Mouse (Mus musculus) right cerebral cortex, postnatal 10 days (tissue): Measurements from ENCODE around the gene Gm42674.
A peak's percentile ranks its signal among the peaks of the same experiment; 100 is the strongest.

Experiments
- DNase-seq, 2 experiments: peaks; one replicate each; pipeline ENCODE4 v3.0.0; 2021; ENCODE audit warnings: low spot score in 2 of 2

The Gm42674 gene

GRCm38 (mm10) chr3:90623435-90624071 is 21.8 kb downstream of the Gm42674 start:
- peak; percentile 80 to 82 for DNase-seq

DNA sequence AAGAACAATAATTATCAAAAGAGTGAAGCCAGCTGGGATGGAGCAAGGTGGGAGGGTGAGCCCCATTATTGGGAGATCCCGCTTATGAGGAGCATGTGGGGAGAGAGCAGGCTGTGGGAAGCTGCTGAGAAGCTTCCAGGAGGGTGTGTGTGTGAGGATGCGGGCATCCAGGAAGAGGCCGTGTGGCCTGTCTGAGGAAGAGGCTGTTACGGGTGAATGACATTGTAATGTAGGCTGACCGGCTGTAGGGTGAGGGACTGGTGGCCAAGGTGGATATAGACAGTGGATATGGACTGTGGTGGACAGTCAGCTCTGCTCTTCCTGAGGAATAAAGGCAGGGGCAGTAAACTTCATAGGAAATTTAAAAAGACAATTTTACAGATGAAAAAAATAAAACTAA is 23.8 kb downstream of the Gm42674 start:
- no peak for DNase-seq

- peak in 1 of 2 experiments; percentile 10 for DNase-seq
Observed at GRCm38 (mm10) chr3:90626266-90627021, 24.7 kb downstream of the Gm42674 start.

DNA sequence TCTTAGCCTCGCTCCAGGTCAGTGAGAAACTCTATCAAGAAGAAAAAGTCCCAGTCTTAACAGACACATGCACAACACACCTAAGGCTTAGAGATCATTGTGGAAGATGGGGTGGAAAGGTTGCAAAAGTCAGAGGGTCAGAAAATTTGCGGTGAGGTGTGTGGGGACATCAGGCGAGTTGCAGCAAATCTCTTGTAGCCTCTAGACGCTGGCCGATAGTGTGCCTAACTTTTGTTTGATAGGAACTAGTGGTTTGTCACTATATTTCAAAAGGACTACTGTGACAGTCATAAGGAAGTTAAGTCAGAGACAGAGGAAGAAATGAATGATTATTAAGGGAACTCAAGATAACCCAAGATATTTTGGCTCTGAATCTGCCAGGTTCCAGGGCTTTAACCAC is 25.7 kb downstream of the Gm42674 start:
- DNase-seq: peak in 1 of 2 experiments; percentile 14

DNA sequence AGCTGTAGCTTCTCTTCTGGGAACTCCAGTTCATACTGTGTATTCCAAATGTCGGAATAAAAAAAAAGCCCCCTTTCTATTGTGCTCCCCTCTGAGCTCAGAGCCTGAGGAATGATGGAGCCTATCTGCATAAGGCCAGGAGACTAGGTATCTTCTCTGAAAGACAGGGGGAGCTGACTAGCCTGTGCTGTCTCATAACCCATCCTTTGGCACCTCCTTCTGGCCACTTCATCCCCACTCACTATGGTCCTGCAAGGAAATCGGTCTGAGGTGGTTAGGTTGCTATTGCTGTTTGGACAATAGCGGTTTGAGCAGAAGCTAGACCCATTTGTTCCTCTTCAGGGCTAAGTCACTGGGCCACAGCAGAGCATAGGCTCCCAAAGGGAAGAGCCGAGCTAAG is 26.1 kb downstream of the Gm42674 start:
- DNase-seq: peak in 1 of 2 experiments; percentile 45

DNA sequence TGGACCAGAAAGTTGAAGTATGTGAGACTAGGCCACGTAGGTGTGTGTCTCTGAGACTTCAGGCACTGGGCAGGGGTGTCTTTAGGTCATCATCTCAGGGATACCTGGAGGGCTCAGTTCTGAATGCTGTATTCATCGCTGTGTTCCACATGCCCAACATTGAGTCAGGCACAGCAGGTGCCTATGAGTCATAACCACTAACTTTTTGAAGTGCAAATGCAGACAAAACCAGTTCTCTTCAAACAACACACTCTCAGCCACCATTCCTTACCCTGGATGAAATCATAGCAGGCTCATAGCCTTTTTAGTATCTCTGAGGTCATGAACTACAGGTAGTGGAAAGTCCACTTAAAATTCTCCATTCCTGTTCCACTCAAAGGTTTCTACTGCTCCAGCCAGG is 27.6 kb downstream of the Gm42674 start:
- peak in 1 of 2 experiments; percentile 5 for DNase-seq

GRCm38 (mm10) chr3:90631984-90632383 is 30.3 kb downstream of the Gm42674 start:
- no peak for DNase-seq

DNA sequence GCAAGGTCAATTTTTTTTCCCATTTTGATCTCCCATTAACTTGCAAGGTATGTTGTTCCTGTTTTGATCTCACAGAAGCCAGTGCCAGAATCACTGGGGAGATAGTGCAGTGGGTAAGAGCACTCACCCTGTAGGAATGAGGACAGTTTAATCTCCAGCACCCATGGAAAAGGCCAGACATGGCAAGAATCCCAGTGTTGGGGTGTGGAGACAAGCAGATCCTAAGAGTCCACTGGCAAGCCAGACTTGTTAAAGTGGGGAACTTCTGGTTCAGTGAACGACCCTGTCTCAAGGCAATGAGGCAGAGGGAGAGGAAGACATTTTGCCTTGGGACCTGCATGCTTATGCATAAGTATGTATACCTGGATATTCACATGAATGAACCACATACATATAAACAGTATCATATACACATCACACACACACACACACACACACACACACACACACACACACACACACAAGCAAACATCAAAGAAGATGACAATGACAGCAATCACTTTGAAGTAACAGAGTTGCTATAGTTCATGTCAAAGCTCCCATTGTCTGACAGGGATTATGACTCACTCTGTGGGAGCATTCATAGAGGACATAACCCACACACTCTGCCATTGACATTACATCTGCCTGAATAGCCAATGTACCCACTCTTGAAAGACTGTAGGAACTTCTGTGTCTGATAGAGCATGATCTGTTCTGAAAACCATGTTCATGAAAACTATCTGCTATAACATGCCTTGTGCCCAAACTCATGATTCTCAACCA is 37.0 kb downstream of the Gm42674 start:
- no peak for DNase-seq

DNA sequence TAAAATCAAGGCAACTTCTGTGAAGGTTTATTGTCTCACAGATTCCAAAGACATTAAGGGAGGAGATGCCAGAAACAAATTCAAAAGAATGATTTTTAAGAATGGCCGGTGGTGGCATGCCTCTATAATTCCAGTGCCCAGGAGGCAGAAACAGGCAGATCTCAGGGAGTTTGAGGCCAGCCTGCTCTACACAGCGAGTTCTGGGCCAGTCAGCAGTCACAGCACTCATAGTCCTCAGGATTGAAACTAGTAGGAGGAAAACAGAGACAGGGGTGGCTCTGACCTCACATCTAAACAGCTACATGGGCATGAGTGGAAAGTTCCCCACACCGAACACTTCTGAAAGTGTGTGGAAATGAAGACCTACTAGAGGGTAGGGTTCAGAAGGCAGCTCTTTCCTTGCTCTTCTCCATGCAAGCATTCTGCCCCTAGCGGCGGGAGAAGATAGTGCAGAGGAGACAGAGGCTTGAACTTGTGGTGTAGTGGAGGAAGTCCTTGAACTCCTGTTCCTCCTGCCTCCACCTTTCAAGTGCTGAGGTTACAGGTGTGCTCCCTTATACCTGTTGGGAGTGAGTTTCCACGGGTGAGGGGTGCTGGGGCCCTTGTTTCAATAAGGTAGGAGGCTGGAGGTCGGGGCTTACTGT is 37.9 kb downstream of the Gm42674 start:
- DNase-seq: no peak

- DNase-seq: no peak
Observed at GRCm38 (mm10) chr3:90640981-90641380, 39.3 kb downstream of the Gm42674 start.

- DNase-seq: peak in 1 of 2 experiments; percentile 42
Observed at GRCm38 (mm10) chr3:90644220-90644619, 42.5 kb downstream of the Gm42674 start.

DNA sequence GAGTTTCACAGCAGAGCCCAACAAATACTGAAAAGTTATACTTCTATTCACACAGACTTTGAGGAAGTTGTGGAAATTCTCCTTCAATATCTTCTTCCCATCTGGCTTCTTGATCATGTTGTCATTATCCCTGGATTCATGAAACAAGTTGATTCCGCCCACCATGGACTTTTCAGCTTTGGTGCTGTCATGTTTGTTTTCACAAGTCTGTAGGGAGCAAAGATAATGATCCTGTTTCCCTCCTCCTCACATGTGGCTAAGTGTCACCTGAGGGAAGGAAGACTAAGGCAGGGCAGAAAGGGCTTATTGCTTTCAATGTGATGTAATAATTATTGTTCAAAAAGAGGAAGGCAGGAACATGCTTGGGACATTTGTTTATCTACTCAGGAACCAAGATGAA is 45.6 kb downstream of the Gm42674 start:
- no peak for DNase-seq

DNA sequence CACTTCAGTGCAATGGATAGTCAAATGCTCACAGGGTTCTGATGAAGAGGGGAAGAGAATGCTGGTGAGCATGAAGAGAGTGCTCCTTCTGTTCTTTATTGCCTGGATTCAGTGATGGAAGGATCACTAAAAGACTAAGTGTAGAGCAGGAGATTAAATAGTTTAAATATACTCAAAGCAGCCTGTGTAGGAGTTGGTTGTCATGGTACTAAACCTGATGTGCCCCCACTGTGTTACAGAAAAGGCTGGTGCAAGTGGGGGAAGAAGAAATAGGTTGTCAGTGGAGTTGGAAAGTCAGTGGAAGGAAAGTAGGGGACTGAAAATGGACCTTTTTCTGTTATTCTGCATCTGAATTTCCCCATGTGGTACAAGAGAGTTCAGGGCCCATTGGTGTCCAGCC is 47.3 kb downstream of the Gm42674 start:
- DNase-seq: peak in 1 of 2 experiments; percentile 40

GRCm38 (mm10) chr3:90649832-90650231 is 48.1 kb downstream of the Gm42674 start:
- no peak for DNase-seq

DNA sequence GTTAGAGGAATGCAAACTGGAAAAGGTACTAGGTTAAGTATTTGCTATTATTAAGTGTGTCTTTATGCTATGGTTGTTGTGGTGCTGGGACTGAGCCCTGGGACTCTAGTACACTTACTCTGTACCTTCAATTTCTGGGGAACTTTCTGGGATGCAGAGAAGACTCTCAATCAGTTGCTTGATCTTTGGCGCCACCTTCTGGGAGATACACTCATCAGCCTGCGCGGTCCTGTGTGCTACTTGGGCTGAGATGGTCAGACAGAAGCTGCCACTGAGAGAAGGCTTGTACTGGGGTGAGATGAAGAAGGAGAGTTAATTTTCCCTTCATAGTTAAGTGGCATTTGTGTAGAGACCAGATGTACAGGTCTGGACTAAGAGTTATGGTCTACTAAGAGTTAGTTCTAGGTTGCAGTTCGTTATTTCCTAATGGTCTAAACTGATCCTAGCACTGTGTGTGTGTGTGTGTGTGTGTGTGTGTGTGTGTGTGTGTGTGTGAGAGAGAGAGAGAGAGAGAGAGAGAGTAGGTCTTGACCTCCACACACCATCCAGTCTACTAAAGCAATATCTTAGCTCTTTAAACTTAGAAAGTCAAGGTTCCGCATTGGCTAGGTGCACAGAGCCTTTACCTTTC is 51.3 kb downstream of the Gm42674 start:
- peak; percentile 85 to 90 for DNase-seq

- DNase-seq: no peak
Observed at GRCm38 (mm10) chr3:90653717-90654116, 52.0 kb downstream of the Gm42674 start, which contains the start of gene S100a7a. TSS of gene S100a7a (plus strand) at chr3:90654017.
